Mouse (Mus musculus): ENCODE measurements around the gene Slc30a10. TPM values are rescaled to one million over a fixed set of nuclear protein-coding genes. Genes with fewer than 3 reads are reported as not detected.

The Slc30a10 gene
- polyA plus RNA-seq, 1 experiment: not detected

DNA sequence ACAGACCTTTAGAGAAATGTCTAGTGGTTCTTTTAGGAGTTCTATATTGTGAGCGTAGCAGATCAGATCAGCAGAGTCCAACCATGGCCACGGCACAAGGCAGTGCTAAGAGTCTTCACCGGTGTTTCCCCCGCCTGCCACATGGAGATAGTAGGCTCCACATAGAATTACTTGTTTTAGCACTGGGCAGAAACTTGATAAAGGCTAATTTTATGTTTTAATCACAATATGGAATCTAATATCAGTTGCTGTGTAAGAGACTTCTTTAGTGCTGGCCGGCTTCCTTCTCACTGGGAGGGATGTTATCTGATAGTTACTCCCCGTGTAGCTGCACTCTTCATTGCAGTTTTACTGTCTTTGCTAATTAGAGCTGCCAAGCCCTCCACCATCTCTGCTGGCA, 21.5 kb upstream of the Slc30a10 start:
- no peak overlapping the region for H3K4me2 ChIP-seq (ENCODE audit: low read depth)
- no peak overlapping the region for H3K4me3 ChIP-seq
- no peaks in the 10 kb centered on the region for H3K79me2 ChIP-seq (ENCODE audit: control insufficient read depth, insufficient read depth)
- TF ChIP-seq CEBPB (IDR thresholded peaks at IDR 0.05; ENCODE audit: insufficient read depth, poor library complexity, severe bottlenecking): no peak
- no peak for TF ChIP-seq TCF12 (IDR thresholded peaks at IDR 0.05; ENCODE audit: insufficient read depth, poor library complexity, severe bottlenecking)
- no peak for TF ChIP-seq TCF3 (IDR thresholded peaks at IDR 0.05; ENCODE audit: insufficient read length, low read depth)
- TF ChIP-seq E2F4 (IDR thresholded peaks at IDR 0.05; ENCODE audit: insufficient read depth): no peak
- TF ChIP-seq REST (IDR thresholded peaks at IDR 0.05; ENCODE audit: insufficient read depth, insufficient read length): no peak
- no peak for TF ChIP-seq POLR2A (IDR thresholded peaks at IDR 0.05; ENCODE audit: insufficient read length, low read depth)
- TF ChIP-seq SRF (IDR thresholded peaks at IDR 0.05; ENCODE audit: control insufficient read depth, insufficient read length, low read depth): no peak
- TF ChIP-seq MAX (IDR thresholded peaks at IDR 0.05; ENCODE audit: low read depth): no peak
- no peak for TF ChIP-seq MYOD1 (IDR thresholded peaks at IDR 0.05; ENCODE audit: control insufficient read depth in 1 of 3, insufficient read length in 2 of 3, low read depth in 2 of 3)
- TF ChIP-seq MYOG (IDR thresholded peaks at IDR 0.05; ENCODE audit: control insufficient read depth in 1 of 3, insufficient read depth in 1 of 3, insufficient read length in 2 of 3, low read depth in 2 of 3): no peak
- TF ChIP-seq USF1 (IDR thresholded peaks at IDR 0.05; ENCODE audit: low read depth): no peak
- TF ChIP-seq POLR2AphosphoS2 (IDR thresholded peaks at IDR 0.05; ENCODE audit: insufficient read length, low read depth): no peak
- no peaks in the 10 kb centered on the region for H3K27me3 ChIP-seq (ENCODE audit: control insufficient read depth, insufficient read depth, insufficient read length)
- H3ac ChIP-seq (ENCODE audit: control insufficient read depth, insufficient read length): no peak overlapping the region
- H3K36me3 ChIP-seq (ENCODE audit: control insufficient read depth, insufficient read depth): peaks cover 21% of the 10 kb centered on the region

DNA sequence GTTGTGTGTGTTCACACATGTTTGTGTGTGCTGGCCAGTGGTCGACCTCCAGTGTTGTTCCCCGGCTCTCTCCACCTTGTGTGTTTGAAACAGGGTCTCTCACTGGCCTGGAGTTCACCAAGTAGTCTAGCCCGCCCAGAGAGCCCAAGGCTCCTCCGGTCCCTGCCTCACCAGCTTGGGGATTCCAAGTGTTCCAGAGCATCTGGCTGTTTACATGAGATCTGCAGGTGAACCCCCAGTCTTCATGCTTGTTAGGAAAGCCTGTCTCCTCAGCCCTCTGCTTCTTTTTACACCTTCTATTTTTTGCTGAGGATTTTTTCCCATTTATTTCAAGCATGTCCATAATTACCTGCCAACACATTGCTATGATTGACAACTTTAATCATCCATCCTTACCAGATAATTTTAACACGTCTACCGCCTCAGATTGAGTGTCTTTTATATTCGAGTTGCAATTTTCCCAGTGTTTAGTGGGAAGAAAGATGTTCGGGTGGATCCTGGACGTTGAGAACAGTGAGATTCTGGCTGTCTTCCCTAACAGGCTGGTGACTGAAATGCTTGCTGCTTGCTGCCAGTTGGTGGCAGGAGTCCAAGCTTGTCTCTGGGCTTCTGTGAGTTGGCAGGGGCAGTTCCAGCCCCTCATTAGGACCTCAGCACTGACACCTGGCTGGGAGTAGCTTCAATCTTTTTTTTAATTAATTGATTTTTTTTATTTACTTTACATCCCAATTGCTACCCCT, 15.6 kb upstream of the Slc30a10 start:
- Histone ChIP-seq H3K4me3 (no peak overlapping the region), H3ac (ENCODE audit: control insufficient read depth, insufficient read length) (no peak overlapping the region), H3K79me2 (ENCODE audit: control insufficient read depth, insufficient read depth) (no peaks in the 10 kb centered on the region), H3K36me3 (ENCODE audit: control insufficient read depth, insufficient read depth) (no peaks in the 10 kb centered on the region), H3K27me3 (ENCODE audit: control insufficient read depth, insufficient read depth, insufficient read length) (peaks cover 24% of the 10 kb centered on the region), H3K4me2 (ENCODE audit: low read depth) (no peak overlapping the region)
- no peak for TF ChIP-seq POLR2A (IDR thresholded peaks at IDR 0.05; ENCODE audit: insufficient read length, low read depth)
- no peak for TF ChIP-seq TCF12 (IDR thresholded peaks at IDR 0.05; ENCODE audit: insufficient read depth, poor library complexity, severe bottlenecking)
- no peak for TF ChIP-seq E2F4 (IDR thresholded peaks at IDR 0.05; ENCODE audit: insufficient read depth)
- no peak for TF ChIP-seq CEBPB (IDR thresholded peaks at IDR 0.05; ENCODE audit: insufficient read depth, poor library complexity, severe bottlenecking)
- no peak for TF ChIP-seq SRF (IDR thresholded peaks at IDR 0.05; ENCODE audit: control insufficient read depth, insufficient read length, low read depth)

DNA sequence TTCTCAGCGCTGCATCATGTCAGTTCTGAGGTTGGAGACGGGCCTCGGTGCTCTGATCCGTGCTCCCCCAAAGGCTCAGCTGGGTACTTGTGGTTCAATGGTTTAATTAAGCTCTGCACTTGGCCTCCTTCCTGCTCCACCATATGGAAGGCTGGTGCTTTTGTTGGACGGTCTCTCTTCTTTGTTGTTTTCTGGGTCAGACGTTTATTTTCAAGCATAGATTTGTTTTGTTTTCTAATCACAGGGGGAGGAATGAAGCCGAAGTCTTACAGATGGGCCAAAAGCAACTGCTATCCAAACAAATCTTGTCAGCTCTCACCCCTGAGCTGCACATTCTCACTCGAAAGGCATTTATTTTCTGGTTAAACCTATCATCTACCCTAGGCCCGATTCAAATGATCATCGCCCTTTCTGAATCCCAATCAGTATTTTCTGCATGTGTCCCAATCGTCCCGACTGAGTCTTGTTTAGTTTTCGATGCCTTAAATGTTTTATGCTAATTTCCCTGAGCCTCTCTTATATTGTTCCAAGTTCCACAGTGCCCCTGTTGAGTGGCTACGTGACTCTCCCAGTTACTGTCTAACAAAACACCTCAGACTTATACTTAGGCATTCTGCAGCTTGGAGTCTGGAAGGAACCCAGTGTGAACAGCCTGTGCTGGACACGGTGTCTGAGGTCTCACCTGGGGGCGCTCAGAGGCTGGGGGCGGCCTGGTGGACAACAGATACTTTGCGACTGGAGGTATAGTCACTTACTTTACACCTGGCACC, 12.8 kb upstream of the Slc30a10 start:
- Histone ChIP-seq H3K36me3 (ENCODE audit: control insufficient read depth, insufficient read depth) (no peaks in the 10 kb centered on the region), H3K79me2 (ENCODE audit: control insufficient read depth, insufficient read depth) (no peaks in the 10 kb centered on the region), H3K4me2 (ENCODE audit: low read depth) (no peak overlapping the region), H3ac (ENCODE audit: control insufficient read depth, insufficient read length) (no peak overlapping the region), H3K27me3 (ENCODE audit: control insufficient read depth, insufficient read depth, insufficient read length) (peaks cover 29% of the 10 kb centered on the region), H3K4me3 (no peak overlapping the region)
- TF ChIP-seq POLR2A (IDR thresholded peaks at IDR 0.05; ENCODE audit: insufficient read length, low read depth) (no peak), REST (IDR thresholded peaks at IDR 0.05; ENCODE audit: insufficient read depth, insufficient read length) (no peak), SRF (IDR thresholded peaks at IDR 0.05; ENCODE audit: control insufficient read depth, insufficient read length, low read depth) (no peak), TCF12 (IDR thresholded peaks at IDR 0.05; ENCODE audit: insufficient read depth, poor library complexity, severe bottlenecking) (no peak), MAX (IDR thresholded peaks at IDR 0.05; ENCODE audit: low read depth) (no peak), E2F4 (IDR thresholded peaks at IDR 0.05; ENCODE audit: insufficient read depth) (no peak)

DNA sequence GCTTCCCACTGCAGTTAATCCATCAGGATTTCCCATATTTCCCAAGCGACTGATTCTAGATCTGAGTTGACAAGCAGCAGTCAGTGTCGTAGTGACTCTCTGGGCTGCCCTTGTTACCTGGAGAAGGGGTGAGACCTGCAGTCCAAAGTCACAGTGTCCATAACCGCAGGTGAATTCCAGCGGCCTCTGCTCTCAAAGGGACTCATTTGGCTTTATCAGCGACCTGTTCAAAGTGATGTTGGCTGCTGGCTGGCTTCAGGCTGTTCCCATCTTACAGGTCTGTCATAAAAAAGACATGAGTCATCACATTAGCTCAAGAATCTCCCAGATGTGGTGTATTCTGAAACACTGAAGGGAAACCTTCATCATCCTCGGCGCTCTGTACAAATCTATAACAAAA, 5.7 kb upstream of the Slc30a10 start:
- no peak for TF ChIP-seq CEBPB (IDR thresholded peaks at IDR 0.05; ENCODE audit: insufficient read depth, poor library complexity, severe bottlenecking)
- no peak for TF ChIP-seq POLR2A (IDR thresholded peaks at IDR 0.05; ENCODE audit: insufficient read length, low read depth)
- TF ChIP-seq REST (IDR thresholded peaks at IDR 0.05; ENCODE audit: insufficient read depth, insufficient read length): no peak
- no peak for TF ChIP-seq MYOG (IDR thresholded peaks at IDR 0.05; ENCODE audit: control insufficient read depth in 1 of 3, insufficient read depth in 1 of 3, insufficient read length in 2 of 3, low read depth in 2 of 3)
- TF ChIP-seq TCF12 (IDR thresholded peaks at IDR 0.05; ENCODE audit: insufficient read depth, poor library complexity, severe bottlenecking): no peak
- no peak for TF ChIP-seq SRF (IDR thresholded peaks at IDR 0.05; ENCODE audit: control insufficient read depth, insufficient read length, low read depth)
- TF ChIP-seq E2F4 (IDR thresholded peaks at IDR 0.05; ENCODE audit: insufficient read depth): no peak
- TF ChIP-seq TCF3 (IDR thresholded peaks at IDR 0.05; ENCODE audit: insufficient read length, low read depth): no peak
- TF ChIP-seq MYOD1 (IDR thresholded peaks at IDR 0.05; ENCODE audit: control insufficient read depth in 1 of 3, insufficient read length in 2 of 3, low read depth in 2 of 3): no peak
- no peak for TF ChIP-seq USF1 (IDR thresholded peaks at IDR 0.05; ENCODE audit: low read depth)
- Histone ChIP-seq H3K36me3 (ENCODE audit: control insufficient read depth, insufficient read depth) (no peaks in the 10 kb centered on the region), H3K4me3 (no peak overlapping the region), H3K79me2 (ENCODE audit: control insufficient read depth, insufficient read depth) (no peaks in the 10 kb centered on the region), H3K4me2 (ENCODE audit: low read depth) (no peak overlapping the region), H3ac (ENCODE audit: control insufficient read depth, insufficient read length) (no peak overlapping the region), H3K27me3 (ENCODE audit: control insufficient read depth, insufficient read depth, insufficient read length) (peaks cover 15% of the 10 kb centered on the region)
